Mouse (Mus musculus) heart, postnatal 0 days (tissue): ENCODE measurements at regions not wholly inside any gene's neighbourhood (a gene's known extent, or its start where the extent isn't known, plus 50 kb on each side); places are given as distances from the start of the nearest gene placed in this dataset.

Source experiments
- CTCF ChIP-seq: IDR thresholded peaks from 2 replicates; pipeline ENCODE4 v1.5.1; 2016; ENCODE audit warnings: antibody characterized with exemption, control low read depth, low read depth
- EP300 ChIP-seq: IDR thresholded peaks from 2 replicates; pipeline ENCODE4 v1.6.1; 2016; ENCODE audit warnings: antibody characterized with exemption, low read depth

DNA sequence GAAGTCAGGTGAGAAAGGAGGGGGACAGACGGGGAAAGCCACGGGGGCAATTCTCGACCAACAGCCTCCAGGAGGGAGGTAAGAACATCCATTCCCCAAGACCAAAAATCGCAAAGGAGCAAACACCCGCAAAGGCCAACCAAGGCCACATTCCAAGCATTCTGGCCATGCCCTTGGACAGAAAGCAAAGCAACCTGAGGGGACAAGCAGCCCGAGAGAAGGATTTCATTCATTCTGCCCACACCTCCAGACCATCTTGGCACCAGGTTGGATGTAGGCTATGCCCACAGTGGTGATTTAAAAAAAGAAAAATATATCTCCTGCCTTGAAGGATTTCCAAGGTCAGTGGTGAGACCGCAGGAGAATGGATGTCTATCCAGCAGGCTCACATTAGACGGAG lies 88.2 kb downstream of the Fam43a start:
- TF ChIP-seq CTCF, result no peak
- TF ChIP-seq EP300, result no peak
